Mouse (Mus musculus) lung, embryonic 16.5 days (tissue): ENCODE data around the gene Fmnl2. TPM values are rescaled to one million over a fixed set of nuclear protein-coding genes. Genes with fewer than 3 reads are reported as not detected.
A peak's percentile ranks its signal among the peaks of the same experiment; 100 is the strongest.

Source experiments
- ATAC-seq: fragments of 200-750 bp; cut with Nextera tagmentation; 2 replicates; pipeline ENCODE4 v1.8.0; 2017; ENCODE audit warnings: low read depth, mild to moderate bottlenecking, moderate library complexity
- H3K27ac ChIP-seq: fragments of 300-500 bp; sonication (generic); 2 replicates; pipeline ENCODE4 v1.5.1; 2014; ENCODE audit warnings: mild to moderate bottlenecking, control low read depth, low read length
- H3K27me3 ChIP-seq: fragments of 300-500 bp; sonication (generic); 2 replicates; pipeline ENCODE4 v1.6.1; 2014; ENCODE audit warnings: low read depth, low read length, mixed read lengths; ENCODE audit not compliant: control insufficient read depth, insufficient read depth
- H3K36me3 ChIP-seq: fragments of 300-500 bp; sonication (generic); 2 replicates; pipeline ENCODE4 v1.6.1; 2014; ENCODE audit warnings: low read length; ENCODE audit not compliant: control insufficient read depth, insufficient read depth
- H3K4me1 ChIP-seq: fragments of 300-500 bp; sonication (generic); replicated peaks from 2 replicates; pipeline ENCODE4 v1.6.1; 2014; ENCODE audit warnings: low read length, mixed read lengths; ENCODE audit not compliant: control insufficient read depth, insufficient read depth
- H3K4me2 ChIP-seq: fragments of 300-500 bp; sonication (generic); 2 replicates; pipeline ENCODE4 v1.6.1; 2014; ENCODE audit warnings: low read depth, low read length, control low read depth
- H3K4me3 ChIP-seq: fragments of 300-500 bp; sonication (generic); 2 replicates; pipeline ENCODE4 v1.5.1; 2014; ENCODE audit warnings: mild to moderate bottlenecking, low read length, control low read depth
- H3K9ac ChIP-seq: fragments of 300-500 bp; sonication (generic); 2 replicates; pipeline ENCODE4 v1.6.1; 2014; ENCODE audit warnings: low read length, control low read depth
- H3K9me3 ChIP-seq: fragments of 300-500 bp; sonication (generic); 2 replicates; pipeline ENCODE4 v1.6.1; 2016; ENCODE audit warnings: low read length; ENCODE audit not compliant: control insufficient read depth
- WGBS: fragments of 180-500 bp; shearing (Covaris S2); extraction: QIAGEN DNeasy Blood & Tissue Kit; methylation state at CpG from one replicate; pipeline ENCODE4 v1.1.7; 2014; 5-methylcytosine and 5-hydroxymethylcytosine counted together
- polyA plus RNA-seq: library from polyadenylated mRNA; unstranded; fragments of >200 nt; fragmentation: Nextera tagmentation; extraction: Ambion mirVana; gene quantifications from 2 replicates; pipeline ENCODE4 v1.2.1, GENCODE M21; 2015

Gene Fmnl2
- polyA plus RNA-seq, 1 experiment from 2014 or later, result 2.4 TPM

DNA sequence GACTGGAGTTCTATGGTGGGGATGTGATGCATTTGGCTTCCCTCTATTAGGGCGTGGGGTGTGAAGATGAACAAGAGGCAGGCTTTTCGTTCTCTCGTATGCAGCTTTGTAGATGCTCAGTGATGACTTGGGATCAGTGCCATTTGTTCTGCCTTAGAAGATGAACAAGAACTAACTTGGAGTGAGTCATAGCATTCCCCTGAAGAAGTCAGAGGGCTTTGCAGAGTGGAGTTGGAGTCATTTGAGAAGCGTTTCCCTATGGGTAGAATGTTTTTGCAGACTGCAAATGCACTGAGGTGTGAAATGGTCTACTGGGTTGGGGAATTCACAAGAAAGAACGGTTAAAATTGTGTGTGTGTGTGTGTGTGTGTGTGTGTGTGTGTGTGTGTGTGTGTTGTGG, 108.6 kb downstream of the Fmnl2 start:
- WGBS, result 76% methylated on average over 5 of the region's 5 CpGs
- no peak overlapping the region for H3K9ac ChIP-seq
- H3K9me3 ChIP-seq, result no peaks in the 10 kb centered on the region
- no peak for ATAC-seq
- no peaks in the 10 kb centered on the region for H3K36me3 ChIP-seq
- no peak overlapping the region for H3K4me3 ChIP-seq
- no peak overlapping the region for H3K4me2 ChIP-seq
- no peaks in the 10 kb centered on the region for H3K27me3 ChIP-seq
- H3K4me1 ChIP-seq, result no peaks in the 10 kb centered on the region; the same call in 1 of the 2 replicates
- no peak overlapping the region for H3K27ac ChIP-seq

DNA sequence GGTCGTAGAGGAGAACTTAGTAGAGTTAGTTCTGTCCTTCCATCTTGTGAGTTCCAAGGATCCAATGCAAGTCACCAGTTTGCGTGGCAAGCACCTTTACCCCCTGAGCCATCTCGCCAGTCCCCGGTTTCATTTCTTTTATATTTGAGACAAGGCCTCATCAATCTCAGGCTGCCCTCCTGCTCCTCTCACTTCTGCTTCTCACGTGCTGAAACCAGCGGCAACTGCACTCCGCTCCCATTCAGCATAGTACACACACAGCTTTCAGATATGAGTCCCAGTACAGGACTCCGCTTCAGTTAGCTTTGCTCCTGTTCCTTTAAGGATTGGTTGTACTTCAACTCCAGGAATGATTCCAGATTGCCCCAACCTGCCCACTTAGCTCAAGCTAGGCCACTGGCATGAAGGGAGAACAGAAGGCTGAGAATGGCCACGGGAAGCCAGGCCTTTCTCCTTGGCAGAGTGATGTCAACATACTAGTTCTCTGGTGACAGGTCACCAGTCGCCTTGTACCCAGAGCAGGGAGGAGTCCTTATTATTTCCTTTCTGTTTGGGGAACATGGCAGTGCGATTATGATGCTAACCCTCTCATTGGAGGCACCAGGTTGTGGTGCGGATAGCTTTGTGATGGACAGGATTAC, 109.3 kb downstream of the Fmnl2 start:
- H3K27ac ChIP-seq, result no peak overlapping the region
- no peaks in the 10 kb centered on the region; the same call in 1 of the 2 replicates for H3K4me1 ChIP-seq
- no peak overlapping the region for H3K9ac ChIP-seq
- no peak overlapping the region for H3K4me3 ChIP-seq
- peak; percentile 38; the same call in 1 of the 2 replicates for ATAC-seq
- H3K27me3 ChIP-seq, result no peaks in the 10 kb centered on the region
- H3K4me2 ChIP-seq, result no peak overlapping the region
- no peaks in the 10 kb centered on the region for H3K36me3 ChIP-seq
- no peaks in the 10 kb centered on the region for H3K9me3 ChIP-seq
- WGBS, result 78% methylated on average over 12 of the region's 12 CpGs

DNA sequence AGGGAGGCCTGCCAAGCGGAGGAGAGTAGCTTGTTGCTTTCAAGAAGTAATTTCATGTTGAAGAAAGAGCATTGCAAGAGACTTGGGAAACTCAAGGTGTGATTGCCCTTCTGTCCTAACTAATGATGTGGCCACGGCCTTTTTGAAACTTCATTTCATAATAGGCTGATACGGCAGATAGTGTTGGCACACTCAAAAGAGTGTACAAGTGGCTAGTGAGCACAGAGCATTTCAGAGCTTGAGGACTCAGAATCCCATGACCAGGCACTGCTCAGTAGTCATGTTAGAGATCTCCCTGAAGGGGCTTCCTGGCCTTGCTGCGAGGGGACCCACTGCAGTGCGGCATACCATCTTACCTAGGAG, 109.8 kb downstream of the Fmnl2 start:
- Histone ChIP-seq H3K4me2 (no peak overlapping the region), H3K36me3 (no peaks in the 10 kb centered on the region), H3K9ac (no peak overlapping the region), H3K27me3 (no peaks in the 10 kb centered on the region), H3K9me3 (no peaks in the 10 kb centered on the region), H3K27ac (no peak overlapping the region), H3K4me1 (no peaks in the 10 kb centered on the region; the same call in 1 of the 2 replicates), H3K4me3 (no peak overlapping the region)
- no peak for ATAC-seq
- WGBS, result 83% methylated on average over 5 of the region's 5 CpGs

DNA sequence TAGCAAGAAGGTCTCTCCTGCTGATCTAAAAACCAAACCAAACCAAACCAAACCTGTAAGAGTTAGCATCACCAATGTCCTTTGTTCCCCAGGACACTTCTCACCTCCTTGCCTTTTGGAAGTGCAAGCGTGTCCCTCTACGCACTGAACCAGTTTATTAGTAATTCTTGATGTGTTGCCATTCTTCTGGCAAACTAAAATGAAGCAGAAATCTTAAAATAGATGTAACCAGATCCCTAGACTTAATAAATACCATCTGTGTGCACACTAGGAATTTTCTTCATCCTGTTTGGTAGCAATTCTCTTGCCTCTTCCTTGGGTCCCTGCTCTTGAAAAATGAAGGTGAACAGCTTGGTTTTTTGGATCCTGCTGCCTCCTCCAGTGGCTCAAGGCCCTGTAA, 111.2 kb downstream of the Fmnl2 start:
- WGBS, result 76% methylated on average over 2 of the region's 2 CpGs
- Histone ChIP-seq H3K27ac (no peak overlapping the region), H3K4me2 (no peak overlapping the region), H3K4me1 (no peaks in the 10 kb centered on the region; the same call in 1 of the 2 replicates), H3K36me3 (no peaks in the 10 kb centered on the region), H3K4me3 (no peak overlapping the region), H3K9me3 (no peaks in the 10 kb centered on the region), H3K9ac (no peak overlapping the region), H3K27me3 (no peaks in the 10 kb centered on the region)
- ATAC-seq, result no peak

DNA sequence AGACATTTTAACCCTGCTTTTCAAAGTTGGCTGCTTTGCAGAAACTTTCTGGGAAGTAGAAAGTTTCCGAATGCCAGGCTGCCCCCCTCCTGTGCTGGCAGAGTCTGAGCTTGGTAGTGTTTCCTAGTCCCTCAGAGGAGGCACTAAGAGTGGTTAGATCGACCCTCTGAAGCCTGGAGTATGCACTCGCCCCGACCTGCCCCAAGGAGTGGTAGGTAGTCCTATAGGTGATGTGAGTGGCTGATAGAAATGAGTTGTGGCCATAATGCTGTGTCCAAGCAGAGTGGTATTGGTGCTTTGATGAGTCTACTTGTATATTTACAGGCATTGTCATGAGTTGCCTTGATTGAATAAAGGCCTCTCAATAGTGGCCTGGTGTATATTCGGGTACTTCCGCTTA, 116.4 kb downstream of the Fmnl2 start:
- H3K9ac ChIP-seq, result no peak overlapping the region
- no peaks in the 10 kb centered on the region for H3K36me3 ChIP-seq
- H3K27ac ChIP-seq, result no peak overlapping the region
- H3K4me2 ChIP-seq, result no peak overlapping the region
- no peak overlapping the region for H3K4me3 ChIP-seq
- 86% methylated on average over 6 of the region's 6 CpGs for WGBS
- H3K9me3 ChIP-seq, result no peaks in the 10 kb centered on the region
- no peaks in the 10 kb centered on the region for H3K27me3 ChIP-seq
- H3K4me1 ChIP-seq, result no peaks in the 10 kb centered on the region; the same call in 1 of the 2 replicates
- ATAC-seq, result no peak

DNA sequence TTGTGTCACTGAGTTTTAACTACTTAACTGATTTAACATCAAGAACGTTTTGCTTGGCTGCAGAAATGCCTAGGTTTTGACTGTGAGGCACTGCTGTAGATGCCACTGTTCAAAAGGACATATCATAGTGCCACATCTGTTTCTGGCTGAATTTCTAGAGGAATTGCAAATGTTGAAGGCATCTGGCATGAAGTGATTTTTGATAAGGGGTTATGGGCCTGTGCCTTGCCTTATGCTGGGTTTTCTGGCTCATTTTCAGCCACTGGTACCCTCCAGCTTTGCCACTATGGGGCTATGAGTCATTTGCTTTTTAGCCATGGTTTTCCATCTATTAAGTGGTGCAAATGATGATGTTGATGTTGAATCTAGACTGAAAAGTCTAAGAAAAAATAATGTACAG, 117.1 kb downstream of the Fmnl2 start:
- no peak overlapping the region for H3K4me2 ChIP-seq
- H3K9me3 ChIP-seq, result no peaks in the 10 kb centered on the region
- H3K27ac ChIP-seq, result no peak overlapping the region
- no peaks in the 10 kb centered on the region for H3K27me3 ChIP-seq
- WGBS, result 50% methylated on average over 1 of the region's 1 CpGs
- no peak for ATAC-seq
- H3K4me3 ChIP-seq, result no peak overlapping the region
- H3K36me3 ChIP-seq, result no peaks in the 10 kb centered on the region
- peaks cover 4% of the 10 kb centered on the region for H3K4me1 ChIP-seq
- H3K9ac ChIP-seq, result no peak overlapping the region

DNA sequence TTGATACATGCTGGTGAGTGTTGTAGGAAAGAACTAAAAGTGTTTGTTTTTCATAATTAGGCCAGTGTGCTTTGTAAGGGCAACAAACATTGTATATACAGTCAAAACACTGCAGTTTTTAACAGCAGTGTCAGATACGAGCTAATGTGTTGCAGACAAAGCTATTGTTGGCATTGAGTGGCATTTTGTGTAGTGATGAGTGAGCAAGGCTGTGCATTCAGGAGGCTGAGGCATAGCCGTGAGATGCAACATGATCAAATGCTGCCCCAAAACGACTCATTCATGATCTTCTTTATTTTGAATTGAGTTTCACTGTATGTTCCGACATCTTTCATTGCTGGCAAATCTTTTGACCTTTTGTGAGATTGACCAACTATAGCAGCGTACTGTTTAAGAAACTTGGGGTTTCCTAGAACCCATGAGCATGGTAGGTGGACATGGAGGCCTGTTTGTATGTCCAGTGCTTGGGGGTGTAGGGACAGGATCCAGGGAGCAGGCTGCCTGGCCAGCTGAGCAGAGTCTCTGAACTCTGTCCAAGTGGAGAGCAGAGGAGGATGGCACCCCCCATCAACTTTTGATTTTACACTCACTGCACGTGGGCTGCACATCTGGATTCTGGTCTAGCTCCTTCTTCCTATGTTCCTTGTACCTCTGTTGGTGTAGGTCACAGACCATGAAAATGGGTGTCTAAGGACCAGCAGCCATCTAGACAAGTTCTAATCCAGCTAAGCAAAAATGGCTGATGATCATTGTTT, 120.4 kb downstream of the Fmnl2 start:
- Histone ChIP-seq H3K4me2 (no peak overlapping the region), H3K9ac (no peak overlapping the region), H3K27ac (no peak overlapping the region), H3K36me3 (no peaks in the 10 kb centered on the region), H3K4me3 (no peak overlapping the region), H3K9me3 (no peaks in the 10 kb centered on the region), H3K4me1 (peaks cover 14% of the 10 kb centered on the region), H3K27me3 (no peaks in the 10 kb centered on the region)
- 83% methylated on average over 6 of the region's 6 CpGs for WGBS
- ATAC-seq, result no peak

DNA sequence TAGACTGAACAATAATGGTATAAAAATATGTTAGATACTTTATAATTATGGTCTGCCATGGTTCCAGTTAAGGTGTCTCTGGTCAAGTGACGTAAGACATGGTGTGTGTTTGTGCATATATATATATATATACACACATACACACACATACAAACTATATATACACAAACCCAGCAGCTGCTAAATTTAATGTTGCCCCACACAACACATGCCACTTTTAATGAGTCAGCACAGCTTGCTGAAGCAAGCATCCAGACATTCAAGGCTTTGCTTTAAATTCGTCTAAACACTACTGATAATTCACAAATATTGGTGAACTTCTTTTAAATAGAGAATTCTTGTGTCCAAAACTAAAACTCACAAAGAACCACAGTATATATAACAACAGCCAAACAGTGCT, 121.1 kb downstream of the Fmnl2 start:
- Histone ChIP-seq H3K36me3 (no peaks in the 10 kb centered on the region), H3K9me3 (no peaks in the 10 kb centered on the region), H3K27me3 (no peaks in the 10 kb centered on the region), H3K4me1 (peaks cover 14% of the 10 kb centered on the region), H3K4me2 (no peak overlapping the region), H3K9ac (no peak overlapping the region), H3K4me3 (no peak overlapping the region), H3K27ac (no peak overlapping the region)
- WGBS, result 58% methylated on average over 2 of the region's 2 CpGs
- ATAC-seq, result no peak

DNA sequence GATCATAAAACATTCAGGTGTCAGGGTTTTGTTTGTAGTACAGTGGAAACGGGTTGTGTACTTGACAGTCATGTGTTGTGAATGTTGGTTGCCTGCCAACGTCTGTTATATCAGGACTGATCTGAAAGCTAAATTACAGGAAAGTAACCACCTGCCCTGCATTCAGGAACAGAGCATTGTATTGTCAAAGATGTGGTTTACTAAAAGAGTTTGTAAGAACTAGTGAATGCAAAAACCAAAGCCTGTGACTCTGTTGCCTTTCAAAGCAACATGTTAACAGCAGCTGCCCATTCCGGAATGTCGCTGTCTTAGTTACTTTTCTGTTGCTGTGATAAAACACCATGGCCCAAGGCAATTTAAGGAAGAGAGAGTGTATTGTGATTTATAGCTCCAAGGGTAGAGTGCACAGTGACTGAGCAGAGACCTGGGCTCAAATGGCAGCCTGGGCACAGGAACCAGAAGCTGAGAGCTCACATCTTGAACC, 121.7 kb downstream of the Fmnl2 start:
- no peak for ATAC-seq
- Histone ChIP-seq H3K27ac (no peak overlapping the region), H3K4me2 (no peak overlapping the region), H3K4me3 (no peak overlapping the region), H3K9ac (no peak overlapping the region), H3K4me1 (peaks cover 14% of the 10 kb centered on the region), H3K27me3 (no peaks in the 10 kb centered on the region), H3K36me3 (no peaks in the 10 kb centered on the region), H3K9me3 (no peaks in the 10 kb centered on the region)
- 37% methylated on average over 4 of the region's 4 CpGs for whole genome bisulfite sequencing
